Mouse (Mus musculus): ENCODE measurements around the gene Olfr1080. TPM values are rescaled to one million over a fixed set of nuclear protein-coding genes. Genes with fewer than 3 reads are reported as not detected.
"Not testable (repeated sequence)": the region's sequence is repeated elsewhere in the genome, so short reads cannot be mapped to it uniquely, and the experiment has no call there.

The Olfr1080 gene
- polyA plus RNA-seq (2012; rRNA removed), result not detected in 2 replicates

DNA sequence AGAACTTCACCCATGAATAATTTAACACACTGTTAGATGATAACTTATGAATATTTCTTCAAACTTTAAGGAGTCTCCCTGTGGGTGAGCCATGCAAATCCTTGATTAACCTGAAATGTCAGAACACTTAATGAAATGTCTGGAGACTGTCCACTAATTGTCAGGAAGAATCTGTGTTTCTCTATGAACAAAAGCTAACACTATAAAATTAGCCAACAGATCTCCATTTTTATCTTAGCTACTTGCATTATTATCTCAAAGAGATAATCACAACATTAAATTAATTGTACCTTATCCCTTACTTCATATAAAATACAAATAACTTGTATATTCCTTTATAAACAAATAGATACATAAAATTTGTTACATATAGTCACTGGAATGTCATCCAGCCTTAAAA, at the start of gene Olfr1080:
Gene Olfr1080 (minus strand): TSS at position 101 of the 400 bp plus-strand sequence.
- DNase-seq; H3K4me1 ChIP-seq (ENCODE audit: control insufficient read depth, insufficient read depth, low read length); H3K4me3 ChIP-seq (replicated peaks; ENCODE audit: extremely low read depth, low read depth, low read length): not testable (repeated sequence)

DNA sequence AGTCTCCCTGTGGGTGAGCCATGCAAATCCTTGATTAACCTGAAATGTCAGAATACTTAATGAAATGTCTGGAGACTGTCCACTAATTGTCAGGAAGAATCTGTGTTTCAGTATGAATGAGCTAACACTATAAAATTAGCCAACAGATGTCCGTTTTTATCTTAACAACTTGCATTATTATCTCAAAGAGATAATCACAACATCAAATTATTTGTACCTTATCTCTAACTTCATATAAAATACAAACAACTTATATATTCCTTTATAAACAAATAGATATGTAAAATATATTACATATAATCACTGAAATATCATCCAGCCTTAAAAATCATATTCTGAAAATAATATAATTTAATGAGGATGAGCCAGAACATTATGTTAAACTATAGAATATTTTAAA, 40.8 kb upstream of the Olfr1080 start, which contains the start of gene Olfr1082:
Gene Olfr1082 (minus strand): TSS at position 101 of the 400 bp plus-strand sequence.
- H3K4me1 ChIP-seq (ENCODE audit: control insufficient read depth, insufficient read depth, low read length); DNase-seq; H3K4me3 ChIP-seq (replicated peaks; ENCODE audit: extremely low read depth, low read depth, low read length): not testable (repeated sequence)
- 21% methylated on average over 1 of the region's 1 CpGs for WGBS

DNA sequence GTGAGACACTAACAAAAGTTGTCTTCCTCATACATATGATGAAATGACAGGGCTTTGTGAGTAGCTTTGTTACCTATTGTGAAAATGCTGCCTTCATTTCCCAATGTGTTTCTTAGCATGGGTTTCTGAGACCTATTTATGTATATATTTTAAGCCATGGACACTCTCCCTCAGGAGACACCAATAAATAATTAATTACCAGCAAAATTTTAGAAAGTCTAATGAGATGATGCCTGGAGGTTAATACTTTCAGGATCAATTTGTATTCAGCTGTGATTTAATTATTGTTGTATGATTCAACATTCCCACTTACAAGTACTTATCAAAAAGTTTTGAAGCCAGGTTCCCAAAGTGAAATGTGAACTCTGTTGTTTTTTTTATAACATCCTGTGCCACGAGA, 15.7 kb downstream of the Olfr1080 start, which contains the start of gene Olfr1079:
Gene Olfr1079 (minus strand): TSS at position 101 of the 400 bp plus-strand sequence.
- Histone ChIP-seq H3K4me3 (replicated peaks; ENCODE audit: extremely low read depth, low read depth, low read length) (no peak within 1 kb of the TSS), H3K4me1 (ENCODE audit: control insufficient read depth, insufficient read depth, low read length) (no peaks in the 10 kb centered on the region)
- no peak for TF ChIP-seq CTCF (IDR thresholded peaks at IDR 0.05; ENCODE audit: insufficient read depth, low read length)
- no peak for TF ChIP-seq POLR2A (IDR thresholded peaks at IDR 0.05; ENCODE audit: borderline replicate concordance, extremely low read depth, low read depth, low read length)
- DNase-seq, result no peak
- WGBS, result 54% methylated on average over 1 of the region's 1 CpGs

DNA sequence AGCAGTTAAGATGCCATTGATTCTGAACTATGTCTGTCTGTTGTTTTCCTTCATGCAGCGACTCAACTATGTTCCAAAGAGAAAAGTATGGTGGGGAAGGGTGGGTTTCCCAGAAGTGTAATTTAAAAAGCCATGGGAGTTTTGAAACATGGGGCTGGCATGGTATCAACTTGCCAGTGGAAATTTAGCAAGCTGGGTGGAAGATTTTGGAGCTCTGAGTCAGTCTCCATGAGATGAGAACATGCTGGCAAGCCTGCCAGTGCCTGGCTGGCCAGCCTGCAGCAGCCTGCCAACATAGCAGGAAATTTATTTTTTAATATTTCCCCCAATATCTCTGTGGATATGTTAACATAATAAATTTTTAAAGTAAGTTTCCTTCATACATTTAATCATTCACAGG, 27.0 kb downstream of the Olfr1080 start:
- no peak overlapping the region for H3K4me3 ChIP-seq (replicated peaks; ENCODE audit: extremely low read depth, low read depth, low read length)
- TF ChIP-seq CTCF (IDR thresholded peaks at IDR 0.05; ENCODE audit: insufficient read depth, low read length), result no peak
- TF ChIP-seq POLR2A (IDR thresholded peaks at IDR 0.05; ENCODE audit: borderline replicate concordance, extremely low read depth, low read depth, low read length), result no peak
- DNase-seq, result no peak
- 40% methylated on average over 1 of the region's 1 CpGs for WGBS
- H3K4me1 ChIP-seq (ENCODE audit: control insufficient read depth, insufficient read depth, low read length), result no peaks in the 10 kb centered on the region

DNA sequence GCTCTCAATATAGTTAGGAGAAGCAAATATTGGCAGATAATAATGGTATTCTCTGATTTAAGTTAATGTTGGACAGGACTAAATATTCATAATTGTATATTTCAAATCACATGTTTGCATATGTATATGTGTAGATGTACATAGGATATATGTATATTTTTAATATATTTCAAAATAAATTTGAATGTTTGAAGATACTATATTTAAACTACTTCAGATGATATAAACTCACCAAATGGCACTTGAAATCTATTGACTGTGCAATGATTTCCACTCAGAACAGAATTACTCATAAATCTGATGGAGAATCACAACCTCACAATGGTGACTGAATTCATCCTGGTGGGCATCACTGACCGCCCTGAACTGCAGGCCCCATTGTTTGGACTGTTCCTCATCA, 49.9 kb downstream of the Olfr1080 start, which contains the start of gene Olfr1076:
Gene Olfr1076 (plus strand): TSS at position 301 of the 400 bp plus-strand sequence.
- no peak for DNase-seq
- Histone ChIP-seq H3K4me1 (ENCODE audit: control insufficient read depth, insufficient read depth, low read length) (no peaks in the 10 kb centered on the region), H3K4me3 (replicated peaks; ENCODE audit: extremely low read depth, low read depth, low read length) (no peak within 1 kb of the TSS)
- WGBS, result 56% methylated on average over 1 of the region's 1 CpGs
- TF ChIP-seq CTCF (IDR thresholded peaks at IDR 0.05; ENCODE audit: insufficient read depth, low read length), result no peak
- TF ChIP-seq POLR2A (IDR thresholded peaks at IDR 0.05; ENCODE audit: borderline replicate concordance, extremely low read depth, low read depth, low read length), result no peak

Other genes starting within 250 kb of the Olfr1080 start
- gene Olfr1053, start 243.0 kb downstream of the Olfr1080 start, polyA plus RNA-seq (2012; rRNA removed), result not detected in 2 replicates
- not detected in 2 replicates for gene Olfr1054, start 222.8 kb downstream of the Olfr1080 start, polyA plus RNA-seq (2012; rRNA removed)
- gene Olfr1055, start 208.0 kb downstream of the Olfr1080 start, polyA plus RNA-seq (2012; rRNA removed), result not detected in 2 replicates
- gene Olfr1056, start 195.8 kb downstream of the Olfr1080 start, polyA plus RNA-seq (2012; rRNA removed), result not detected in 2 replicates
- gene Olfr1057, start 179.8 kb downstream of the Olfr1080 start, polyA plus RNA-seq (2012; rRNA removed), result not detected in 2 replicates
- gene Olfr1058, start 169.7 kb downstream of the Olfr1080 start, polyA plus RNA-seq (2012; rRNA removed), result not detected in 2 replicates
- gene Olfr1061, start 144.2 kb downstream of the Olfr1080 start, polyA plus RNA-seq (2012; rRNA removed), result not detected in 2 replicates
- gene Olfr1062, start 131.5 kb downstream of the Olfr1080 start, polyA plus RNA-seq (2012; rRNA removed), result not detected in 2 replicates
- not detected in 2 replicates for gene Olfr1065, start 107.6 kb downstream of the Olfr1080 start, polyA plus RNA-seq (2012; rRNA removed)
- gene Olfr1066, start 102.0 kb downstream of the Olfr1080 start, polyA plus RNA-seq (2012; rRNA removed), result not detected in 2 replicates
- not detected in 2 replicates for gene Olfr228, start 70.8 kb downstream of the Olfr1080 start, polyA plus RNA-seq (2012; rRNA removed)
- gene Olfr1076, start 49.8 kb downstream of the Olfr1080 start, polyA plus RNA-seq (2012; rRNA removed), result not detected in 2 replicates
- not detected in 2 replicates for gene Olfr1079, start 15.8 kb downstream of the Olfr1080 start, polyA plus RNA-seq (2012; rRNA removed)
- not detected in 2 replicates for gene Olfr1082, start 40.7 kb upstream of the Olfr1080 start, polyA plus RNA-seq (2012; rRNA removed)
- gene Olfr1084, start 81.5 kb upstream of the Olfr1080 start, polyA plus RNA-seq (2012; rRNA removed), result not detected in 2 replicates
- gene Olfr1085, start 103.8 kb upstream of the Olfr1080 start, polyA plus RNA-seq (2012; rRNA removed), result not detected in 2 replicates
- gene Olfr1086, start 121.9 kb upstream of the Olfr1080 start, polyA plus RNA-seq (2012; rRNA removed), result not detected in 2 replicates
- not detected in 2 replicates for gene Olfr1087, start 140.2 kb upstream of the Olfr1080 start, polyA plus RNA-seq (2012; rRNA removed)
- not detected in 2 replicates for gene Olfr1089, start 175.5 kb upstream of the Olfr1080 start, polyA plus RNA-seq (2012; rRNA removed)
- gene Olfr1090, start 200.8 kb upstream of the Olfr1080 start, polyA plus RNA-seq (2012; rRNA removed), result not detected in 2 replicates
- not detected in 2 replicates for gene Olfr1093, start 224.2 kb upstream of the Olfr1080 start, polyA plus RNA-seq (2012; rRNA removed)